Mouse (Mus musculus): ENCODE results near the gene Slc38a2.

GRCm38 (mm10) chr15:96713758-96714675 is 14.5 kb upstream of the Slc38a2 start:
- TF ChIP-seq CTCF (IDR thresholded peaks at IDR 0.05; ENCODE audit: insufficient read depth, low read length) (no peak), POLR2A (IDR thresholded peaks at IDR 0.05; ENCODE audit: borderline replicate concordance, extremely low read depth, low read depth, low read length) (no peak)

All from lung, adult 2 months (tissue).